Mouse (Mus musculus) neural tube, embryonic 13.5 days (tissue): ENCODE results near the gene Frem3. TPM values are rescaled to one million over a fixed set of nuclear protein-coding genes. Genes with fewer than 3 reads are reported as not detected.

Source experiments
- ATAC-seq: fragments of 200-750 bp; cut with Nextera tagmentation; 2 replicates; pipeline ENCODE4 v1.8.0; 2017; ENCODE audit warnings: low read depth, mild to moderate bottlenecking, moderate TSS enrichment, moderate library complexity
- H3K27ac ChIP-seq: fragments of 300-500 bp; sonication (generic); replicated peaks from 2 replicates; pipeline ENCODE4 v1.5.1; 2015; ENCODE audit warnings: moderate library complexity, mild to moderate bottlenecking, inconsistent platforms
- H3K27me3 ChIP-seq: fragments of 300-500 bp; sonication (generic); 2 replicates; pipeline ENCODE4 v1.6.1; 2015; ENCODE audit warnings: mild to moderate bottlenecking, inconsistent platforms
- H3K36me3 ChIP-seq: fragments of 300-500 bp; sonication (generic); 2 replicates; pipeline ENCODE4 v1.6.1; 2015; ENCODE audit warnings: mild to moderate bottlenecking, inconsistent platforms
- H3K4me1 ChIP-seq: fragments of 300-500 bp; sonication (generic); replicated peaks from 2 replicates; pipeline ENCODE4 v1.6.1; 2015; ENCODE audit warnings: inconsistent platforms
- H3K4me2 ChIP-seq: fragments of 300-500 bp; sonication (generic); 2 replicates; pipeline ENCODE4 v1.6.1; 2015; ENCODE audit warnings: inconsistent platforms, mild to moderate bottlenecking, moderate library complexity
- H3K4me3 ChIP-seq: fragments of 300-500 bp; sonication (generic); 2 replicates; pipeline ENCODE4 v1.5.1; 2015; ENCODE audit warnings: mild to moderate bottlenecking, inconsistent platforms
- H3K9ac ChIP-seq: fragments of 300-500 bp; sonication (generic); 2 replicates; pipeline ENCODE4 v1.6.1; 2015; ENCODE audit warnings: moderate library complexity, mild to moderate bottlenecking, inconsistent platforms
- H3K9me3 ChIP-seq: fragments of 300-500 bp; sonication (generic); 2 replicates; pipeline ENCODE4 v1.6.1; 2016; ENCODE audit warnings: inconsistent platforms
- WGBS: fragments of 180-500 bp; shearing (Covaris S2); methylation state at CpG from one replicate; pipeline ENCODE4 v1.1.7; 2015; 5-methylcytosine and 5-hydroxymethylcytosine counted together
- polyA plus RNA-seq: library from polyadenylated mRNA; unstranded; fragments of >200 nt; fragmentation: Nextera tagmentation; extraction: Ambion mirVana; gene quantifications from 2 replicates; pipeline ENCODE4 v1.2.1, GENCODE M21; 2015

Frem3 gene
- polyA plus RNA-seq, 1 experiment from 2014 or later, result 0.13 TPM

DNA sequence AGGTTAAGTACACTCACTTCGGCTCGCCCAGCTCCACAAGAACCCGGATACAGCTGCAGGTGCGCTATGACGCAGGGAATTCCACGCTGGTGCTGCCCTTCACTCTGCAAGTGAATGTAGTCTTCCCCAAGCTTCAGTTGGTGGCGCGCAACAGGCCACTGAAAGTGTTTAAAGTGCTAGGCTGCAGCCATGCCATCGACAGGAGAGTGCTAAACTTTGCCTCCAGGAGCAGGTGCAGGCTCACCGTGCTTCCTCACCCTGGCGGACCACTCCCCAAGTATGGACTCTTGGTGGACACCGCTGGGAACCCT lies 516 bp downstream of the Frem3 start:
- peak overlapping the region; percentile 49; the same call in 1 of the 2 replicates for H3K9ac ChIP-seq
- peaks cover 28% of the 10 kb centered on the region for H3K27me3 ChIP-seq
- 6% methylated on average over 12 of the region's 12 CpGs for WGBS
- H3K4me1 ChIP-seq, result peaks cover 20% of the 10 kb centered on the region
- H3K4me3 ChIP-seq, result peak overlapping the region; percentile 31
- no peak overlapping the region for H3K27ac ChIP-seq
- ATAC-seq, result 0 out of 2 replicates have a peak, but pooled peaks have one; percentile 15
- H3K4me2 ChIP-seq, result peak overlapping the region; percentile 61
- no peaks in the 10 kb centered on the region for H3K9me3 ChIP-seq
- no peaks in the 10 kb centered on the region for H3K36me3 ChIP-seq

DNA sequence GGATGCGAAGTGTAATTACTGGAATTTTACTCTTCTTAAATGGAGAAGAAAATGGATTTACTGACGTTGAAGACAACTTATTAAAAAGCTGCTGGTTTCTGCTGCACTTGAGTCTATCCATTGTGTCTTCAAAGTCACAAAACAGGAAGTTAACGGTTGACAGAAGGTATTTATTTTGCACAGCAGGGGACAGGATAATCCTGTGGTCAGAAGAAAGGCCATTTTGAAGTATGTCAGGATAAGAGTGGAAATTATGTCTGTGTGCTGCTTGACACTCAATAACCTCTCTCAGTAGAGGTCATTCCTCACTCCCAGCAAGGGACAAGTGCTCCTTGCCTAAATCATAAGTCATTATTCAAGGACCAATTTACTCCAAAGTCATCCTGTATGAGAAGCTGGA lies 8.9 kb downstream of the Frem3 start:
- WGBS, result 56% methylated on average over 3 of the region's 3 CpGs
- Histone ChIP-seq H3K36me3 (no peaks in the 10 kb centered on the region), H3K9me3 (no peaks in the 10 kb centered on the region), H3K27me3 (no peaks in the 10 kb centered on the region), H3K4me3 (no peak overlapping the region), H3K4me2 (no peak overlapping the region), H3K9ac (no peak overlapping the region), H3K4me1 (no peaks in the 10 kb centered on the region), H3K27ac (no peak overlapping the region)
- no peak for ATAC-seq

DNA sequence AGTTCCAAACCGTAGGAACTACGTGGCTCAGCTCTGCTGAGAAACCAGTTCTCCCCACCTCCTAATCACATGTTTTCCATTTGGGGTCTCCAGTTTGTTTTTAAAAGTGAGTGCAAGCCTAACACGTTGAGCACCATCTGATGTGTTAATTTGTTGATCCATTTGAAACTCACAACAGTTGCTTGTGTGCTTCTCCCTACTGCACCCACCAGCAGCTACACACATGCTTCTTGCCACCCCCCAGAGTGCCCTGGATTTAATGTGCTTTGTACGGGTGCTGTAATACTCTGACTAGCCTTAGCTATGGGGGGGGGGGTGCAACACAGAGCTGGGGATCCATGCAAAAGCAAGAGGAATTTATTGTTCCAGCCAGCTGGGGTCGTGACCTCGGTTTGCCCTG lies 36.5 kb downstream of the Frem3 start:
- no peaks in the 10 kb centered on the region for H3K9me3 ChIP-seq
- H3K4me3 ChIP-seq, result no peak overlapping the region
- H3K27ac ChIP-seq, result no peak overlapping the region
- WGBS, result 70% methylated on average over 6 of the region's 6 CpGs
- H3K36me3 ChIP-seq, result no peaks in the 10 kb centered on the region
- H3K9ac ChIP-seq, result no peak overlapping the region
- H3K27me3 ChIP-seq, result no peaks in the 10 kb centered on the region
- no peaks in the 10 kb centered on the region for H3K4me1 ChIP-seq
- H3K4me2 ChIP-seq, result no peak overlapping the region
- ATAC-seq, result no peak

DNA sequence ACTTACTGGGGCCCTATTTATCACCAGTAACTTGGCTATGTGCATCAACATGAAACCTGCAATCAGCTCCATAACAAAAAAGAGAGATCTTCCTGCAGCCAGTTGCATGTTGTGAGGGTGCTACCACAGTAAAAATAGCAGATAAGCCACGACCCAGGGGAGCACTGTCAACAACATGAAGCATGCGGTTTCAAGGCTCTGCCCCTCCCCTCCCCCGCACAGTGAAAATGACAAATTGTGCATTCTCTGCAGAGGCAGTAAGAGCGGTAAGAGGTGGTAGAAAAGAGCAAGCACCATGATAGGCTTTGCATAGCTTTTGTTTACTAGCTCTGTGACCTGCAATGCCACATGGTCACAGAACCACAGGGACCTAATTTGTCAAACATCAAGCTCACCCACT lies 46.8 kb downstream of the Frem3 start:
- H3K4me3 ChIP-seq, result no peak overlapping the region
- H3K36me3 ChIP-seq, result no peaks in the 10 kb centered on the region
- H3K27ac ChIP-seq, result no peak overlapping the region
- H3K27me3 ChIP-seq, result no peaks in the 10 kb centered on the region
- H3K4me1 ChIP-seq, result peaks cover 6% of the 10 kb centered on the region
- H3K4me2 ChIP-seq, result no peak overlapping the region
- WGBS, result 32% methylated on average over 4 of the region's 4 CpGs
- no peak overlapping the region for H3K9ac ChIP-seq
- ATAC-seq, result no peak
- no peaks in the 10 kb centered on the region for H3K9me3 ChIP-seq

DNA sequence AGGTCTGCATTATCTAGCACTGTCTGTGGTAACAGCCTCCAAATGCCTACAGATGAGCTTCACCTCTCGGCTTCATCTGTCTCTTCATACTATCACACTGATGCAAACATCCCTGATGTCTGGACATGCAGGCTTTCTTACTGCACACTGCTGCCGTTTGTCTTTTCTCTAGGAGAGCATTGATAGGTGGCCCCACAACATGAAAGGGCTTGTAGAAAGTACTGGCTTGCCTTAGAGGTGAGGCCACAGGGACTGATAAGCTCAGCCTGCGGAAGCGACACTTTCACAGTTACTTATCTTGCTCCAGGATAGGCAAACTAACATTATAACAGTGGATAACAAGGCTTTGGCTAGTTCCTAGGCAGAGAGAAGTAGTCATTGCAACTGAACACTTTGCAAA lies 50.2 kb downstream of the Frem3 start:
- Histone ChIP-seq H3K9me3 (no peaks in the 10 kb centered on the region), H3K4me2 (no peak overlapping the region), H3K4me1 (peaks cover 6% of the 10 kb centered on the region), H3K4me3 (no peak overlapping the region), H3K9ac (no peak overlapping the region), H3K36me3 (no peaks in the 10 kb centered on the region), H3K27ac (no peak overlapping the region), H3K27me3 (no peaks in the 10 kb centered on the region)
- ATAC-seq, result no peak
- 83% methylated on average over 4 of the region's 4 CpGs for WGBS

DNA sequence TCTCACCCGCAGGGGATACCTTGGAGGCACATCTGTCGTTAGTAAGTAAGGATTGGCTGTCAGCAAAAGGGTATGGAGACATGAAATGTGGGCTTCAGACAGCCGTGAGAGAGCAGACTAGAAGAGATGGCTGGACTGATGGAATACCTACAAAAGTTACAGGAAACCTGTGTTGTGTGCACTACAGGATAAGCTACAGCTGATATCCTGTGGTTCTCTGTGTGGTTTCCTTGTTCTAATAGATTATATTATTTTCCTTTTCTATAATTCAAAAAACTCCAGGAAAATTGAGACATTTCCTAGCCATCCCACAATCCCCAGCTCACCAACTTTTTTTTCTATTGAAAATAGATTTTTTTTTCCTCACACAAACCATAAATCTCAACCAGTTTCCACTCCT lies 52.6 kb downstream of the Frem3 start:
- Histone ChIP-seq H3K4me1 (no peaks in the 10 kb centered on the region), H3K9ac (no peak overlapping the region), H3K4me3 (no peak overlapping the region), H3K36me3 (no peaks in the 10 kb centered on the region), H3K27me3 (no peaks in the 10 kb centered on the region), H3K27ac (no peak overlapping the region), H3K9me3 (no peaks in the 10 kb centered on the region), H3K4me2 (no peak overlapping the region)
- no peak for ATAC-seq
- WGBS, result 72% methylated on average over 3 of the region's 3 CpGs

DNA sequence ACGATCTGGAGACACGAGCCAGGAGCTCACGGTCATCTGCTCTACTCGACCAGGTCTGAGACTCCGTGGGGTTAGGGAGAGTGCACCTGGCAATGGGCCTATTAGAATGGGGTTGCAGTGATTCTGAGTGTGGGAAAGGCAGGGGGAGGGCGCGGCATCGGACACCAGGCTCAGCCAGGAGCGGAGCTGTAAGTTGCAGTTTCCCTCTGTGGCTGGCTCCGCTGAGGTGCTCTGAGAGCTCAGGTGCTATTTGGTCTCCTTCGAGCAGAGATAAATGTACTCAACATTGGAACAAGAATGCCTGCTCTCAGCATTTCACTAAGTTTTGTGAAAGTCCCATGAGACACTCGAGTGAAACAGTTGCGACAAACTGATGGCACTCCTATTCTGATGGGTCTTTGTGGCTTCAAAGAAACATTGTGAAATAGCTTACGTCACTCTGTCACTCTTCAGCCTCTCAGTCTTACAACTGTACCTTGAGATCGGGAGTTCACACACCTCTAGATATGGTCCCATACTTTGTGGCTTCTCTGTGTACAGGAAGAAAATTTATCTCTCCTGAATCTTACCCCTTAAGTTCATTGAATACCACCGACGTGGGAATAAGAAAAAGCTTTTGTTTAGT lies 58.5 kb downstream of the Frem3 start:
- Histone ChIP-seq H3K4me1 (no peaks in the 10 kb centered on the region), H3K4me2 (no peak overlapping the region), H3K36me3 (no peaks in the 10 kb centered on the region), H3K27me3 (no peaks in the 10 kb centered on the region), H3K4me3 (no peak overlapping the region), H3K9me3 (no peaks in the 10 kb centered on the region), H3K9ac (no peak overlapping the region), H3K27ac (no peak overlapping the region)
- WGBS, result 77% methylated on average over 17 of the region's 17 CpGs
- no peak for ATAC-seq

DNA sequence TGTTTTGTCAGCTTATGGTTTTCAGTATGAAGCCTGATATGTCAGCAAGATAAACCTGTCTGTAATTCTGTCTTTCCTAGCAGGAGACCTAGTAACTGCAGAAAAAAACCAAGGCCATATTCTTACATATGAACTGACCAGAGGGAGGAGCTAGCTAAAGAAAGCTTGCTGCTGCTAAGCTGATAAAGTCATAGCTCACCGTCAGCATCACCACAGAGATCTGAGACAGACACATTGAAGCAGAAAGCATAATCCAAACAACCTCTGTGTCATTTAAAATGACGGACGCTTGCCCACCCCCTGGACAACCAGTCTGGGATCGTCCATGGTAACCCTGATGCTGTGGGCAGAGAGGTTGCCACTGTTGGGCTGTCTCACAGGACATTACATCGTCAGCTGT lies 71.7 kb downstream of the Frem3 start:
- Histone ChIP-seq H3K9ac (no peak overlapping the region), H3K36me3 (no peaks in the 10 kb centered on the region), H3K27me3 (no peaks in the 10 kb centered on the region), H3K4me3 (no peak overlapping the region), H3K4me1 (no peaks in the 10 kb centered on the region), H3K27ac (no peak overlapping the region), H3K4me2 (no peak overlapping the region), H3K9me3 (no peaks in the 10 kb centered on the region)
- 83% methylated on average over 5 of the region's 5 CpGs for WGBS
- no peak for ATAC-seq

DNA sequence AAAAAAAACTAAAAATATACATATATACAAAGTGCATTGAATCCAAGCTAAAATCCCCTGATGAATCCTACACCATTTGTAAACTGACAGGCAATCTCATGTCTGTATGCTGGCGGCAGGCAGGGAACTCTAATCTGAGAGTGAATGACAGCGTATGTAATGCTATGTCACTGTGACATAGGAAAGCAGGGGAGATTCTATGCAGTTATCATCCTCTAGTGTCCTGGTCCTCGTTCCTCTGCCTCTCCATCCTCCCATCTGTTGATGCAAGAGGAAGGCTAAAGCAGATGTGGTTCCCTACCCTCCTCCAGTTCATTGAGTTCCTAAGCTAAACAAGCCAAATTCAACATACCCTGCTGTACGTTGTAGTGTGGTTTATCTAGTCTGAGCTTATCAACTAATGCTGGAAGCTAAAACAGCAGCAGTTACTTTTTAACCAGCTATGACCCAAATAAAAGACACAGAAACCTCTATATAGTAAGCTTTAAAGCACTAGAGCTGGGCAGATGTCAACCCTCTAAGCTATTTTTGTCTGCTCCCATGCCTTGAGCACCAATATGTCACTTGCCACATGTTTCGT lies 73.0 kb downstream of the Frem3 start:
- Histone ChIP-seq H3K9ac (no peak overlapping the region), H3K4me1 (no peaks in the 10 kb centered on the region), H3K9me3 (no peaks in the 10 kb centered on the region), H3K27me3 (no peaks in the 10 kb centered on the region), H3K4me2 (no peak overlapping the region), H3K4me3 (no peak overlapping the region), H3K36me3 (no peaks in the 10 kb centered on the region), H3K27ac (no peak overlapping the region)
- WGBS, result 76% methylated on average over 5 of the region's 5 CpGs
- no peak for ATAC-seq

DNA sequence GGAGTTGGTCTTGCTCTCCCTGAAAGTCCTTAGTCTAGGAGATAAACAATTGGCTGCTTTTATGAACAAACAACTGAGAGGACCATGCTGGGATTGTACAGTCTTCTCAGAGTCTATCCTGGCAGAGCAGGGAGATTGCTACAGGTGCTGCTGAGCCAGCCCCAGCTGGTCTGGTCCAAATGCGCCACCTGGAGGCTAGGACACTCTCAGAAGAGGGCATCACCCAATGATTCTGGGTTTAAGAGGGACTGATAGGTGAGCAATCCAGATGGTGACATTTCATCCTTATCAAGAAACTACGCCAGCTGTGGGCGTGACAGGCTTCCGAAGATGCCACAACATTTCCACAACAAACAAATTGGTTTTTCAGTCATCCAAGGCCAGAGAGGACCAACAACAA lies 77.3 kb downstream of the Frem3 start:
- H3K27me3 ChIP-seq, result no peaks in the 10 kb centered on the region
- no peak overlapping the region for H3K27ac ChIP-seq

DNA sequence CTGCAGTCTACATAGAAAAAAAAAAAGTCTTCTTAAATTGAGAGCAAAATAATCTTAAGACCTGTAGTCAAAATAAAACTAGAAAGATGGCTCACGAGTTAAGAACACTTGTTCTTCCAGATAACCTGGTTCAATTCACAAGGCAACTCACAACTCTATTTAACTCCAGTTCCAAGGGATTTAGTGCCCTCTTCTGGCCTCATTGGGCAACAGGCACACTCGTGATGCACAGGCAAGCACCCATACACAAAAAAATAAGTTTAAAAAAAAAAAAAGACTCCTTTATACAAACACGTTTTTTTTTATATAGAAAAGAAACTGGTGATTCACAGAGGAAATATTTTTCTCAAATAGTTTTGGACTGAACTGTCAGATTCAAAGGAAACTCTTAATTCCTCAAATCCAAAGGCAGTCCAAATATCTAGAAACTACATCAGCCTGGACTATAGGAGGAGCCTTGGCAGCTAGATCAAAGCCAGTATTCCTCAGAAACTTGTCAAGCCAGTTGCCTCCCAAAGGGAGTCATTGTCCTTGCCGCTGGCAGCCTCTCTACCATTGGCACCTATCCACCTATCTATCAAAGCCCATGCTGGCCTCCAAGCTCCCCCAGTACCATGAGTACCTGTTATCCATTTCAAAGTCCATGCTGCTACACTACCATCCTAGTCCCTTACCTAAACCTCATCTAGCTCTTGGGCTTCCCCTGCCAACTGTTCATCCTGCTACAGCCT lies 100.0 kb downstream of the Frem3 start:
- Histone ChIP-seq H3K27me3 (no peaks in the 10 kb centered on the region), H3K9me3 (0 out of 2 replicates have a peak, but pooled peaks cover 4% of the 10 kb centered on the region), H3K9ac (no peak overlapping the region), H3K36me3 (peaks cover 77% of the 10 kb centered on the region), H3K4me2 (no peak overlapping the region), H3K4me1 (no peaks in the 10 kb centered on the region), H3K27ac (no peak overlapping the region), H3K4me3 (no peak overlapping the region)
- ATAC-seq, result no peak
- 82% methylated on average over 4 of the region's 4 CpGs for WGBS

More for the DNA sequence above, 77.3 kb downstream of the Frem3 start:
- no peaks in the 10 kb centered on the region for H3K36me3 ChIP-seq
- ATAC-seq, result no peak
- no peak overlapping the region for H3K4me3 ChIP-seq
- H3K4me2 ChIP-seq, result no peak overlapping the region
- WGBS, result 43% methylated on average over 4 of the region's 4 CpGs
- H3K9ac ChIP-seq, result no peak overlapping the region
- no peaks in the 10 kb centered on the region for H3K4me1 ChIP-seq
- H3K9me3 ChIP-seq, result no peaks in the 10 kb centered on the region

DNA sequence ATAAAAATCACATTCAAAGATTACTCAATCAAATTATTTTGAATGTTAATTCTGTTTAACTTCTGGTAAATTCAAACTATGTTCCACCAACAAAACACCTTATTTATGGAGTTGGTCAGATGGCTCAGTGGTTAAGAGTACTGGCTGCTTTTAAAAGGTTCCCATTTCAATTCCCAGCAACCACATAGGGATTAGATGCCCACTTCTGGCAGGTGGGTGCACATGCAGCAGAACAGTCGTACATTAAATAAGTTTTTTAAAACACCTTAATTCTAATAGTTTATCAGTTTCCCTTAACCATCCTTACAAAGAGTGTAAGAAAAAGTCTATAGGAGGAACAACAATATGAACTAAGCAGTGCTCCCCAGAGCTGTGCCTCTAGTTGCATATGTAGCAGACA lies 103.6 kb downstream of the Frem3 start:
- ATAC-seq, result no peak
- Histone ChIP-seq H3K27ac (no peak overlapping the region), H3K4me2 (no peak overlapping the region), H3K27me3 (no peaks in the 10 kb centered on the region), H3K9ac (no peak overlapping the region), H3K4me3 (no peak overlapping the region), H3K36me3 (peaks cover 74% of the 10 kb centered on the region), H3K9me3 (0 out of 2 replicates have a peak, but pooled peaks cover 4% of the 10 kb centered on the region), H3K4me1 (no peaks in the 10 kb centered on the region)
- 86% methylated on average over 1 of the region's 1 CpGs for WGBS

DNA sequence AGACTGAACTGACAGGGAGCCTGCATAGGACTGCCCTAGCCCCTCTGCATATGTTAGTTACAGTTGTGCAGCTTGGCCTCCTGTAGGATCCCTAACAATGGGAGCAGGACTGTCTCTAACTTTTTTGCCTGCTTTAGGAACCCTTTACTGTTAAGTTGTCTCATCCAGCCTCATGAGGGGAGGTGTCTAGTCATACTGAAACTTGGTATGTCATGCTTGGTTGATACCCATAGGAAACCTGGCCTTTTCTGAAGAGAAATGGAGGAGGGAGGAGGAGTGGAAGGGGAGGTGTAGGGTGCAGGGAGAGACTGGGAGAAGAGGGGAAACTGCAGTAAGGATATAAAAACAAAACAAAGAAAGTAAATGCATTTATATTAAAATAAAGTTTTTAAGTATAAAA lies 121.4 kb downstream of the Frem3 start:
- Histone ChIP-seq H3K9me3 (no peaks in the 10 kb centered on the region), H3K27ac (no peak overlapping the region), H3K9ac (no peak overlapping the region), H3K4me2 (no peak overlapping the region), H3K4me3 (no peak overlapping the region), H3K36me3 (peaks cover 65% of the 10 kb centered on the region), H3K4me1 (peaks cover under 1% of the 10 kb centered on the region), H3K27me3 (no peaks in the 10 kb centered on the region)
- ATAC-seq, result no peak
